ENCODE assay signal across 10 mouse cellular contexts in genomic region chr13:52584654-52585455, GRCm38 (mm10). TPM values are rescaled to one million over a fixed set of nuclear protein-coding genes. Genes with fewer than 3 reads are reported as not detected.
DNase-seq lines count a peak whose midpoint lies in the region; ATAC-seq and TF ChIP-seq lines count a peak whose summit lies in the region.
"Had no signal": no experiment of that assay in that cellular context is flagged by ENCODE, and none has a peak within 500 bp of the region (broad histone marks: within the 10 kb centered on the region; RNA-seq: fewer than 3 reads in every experiment).

No protein-coding gene starts in this region.

- no peak overlapping the region for H3K9ac ChIP-seq in hindbrain, embryonic 16.5 days (ENCODE audit: low read depth, low read length)
- peak overlapping the region; percentile 39 for H3K9ac ChIP-seq in MEL (ENCODE audit: control insufficient read depth, low read depth, low read length, poor library complexity, severe bottlenecking)
- H3K9ac ChIP-seq in heart, embryonic 14.5 days (ENCODE audit: low read length) = peak overlapping the region; percentile 50
- H3K9ac ChIP-seq: neural tube, embryonic 13.5 days had no signal

- DNase-seq in hindbrain, embryonic 10.5 days (ENCODE audit: low spot score) = peak; percentile 35
- peak; percentile 47 for DNase-seq in MEL (ENCODE audit: low read depth, low spot score)
- no peak for DNase-seq in left cerebral cortex, adult 18-20 months (ENCODE audit: low spot score in 2 of 2)
- DNase-seq in left cerebral cortex, adult 11 months (ENCODE audit: low spot score) = no peak
- DNase-seq in layer of hippocampus, adult 11-12 months (ENCODE audit: low spot score) = no peak

- H3K79me2 ChIP-seq in MEL (ENCODE audit: control insufficient read depth, insufficient read depth, low read length, poor library complexity) (no peaks in the 10 kb centered on the region; the same call in 1 of the 2 replicates), macrophage (ENCODE audit: inconsistent target) (peaks cover 63% of the 10 kb centered on the region)

- no peak overlapping the region for H3K4me2 ChIP-seq in hindbrain, embryonic 16.5 days (ENCODE audit: low read length)
- H3K4me2 ChIP-seq in heart, embryonic 14.5 days (ENCODE audit: low read length) = peak overlapping the region; percentile 93

- H3K4me3 ChIP-seq in hindbrain, embryonic 10.5 days = no peak overlapping the region
- no peak overlapping the region for H3K4me3 ChIP-seq in hindbrain, embryonic 16.5 days (ENCODE audit: low read length)
- peak overlapping the region; percentile 52 to 78 for H3K4me3 ChIP-seq in MEL (ENCODE audit: control insufficient read depth in 1 of 2, insufficient read depth in 1 of 2, low read depth in 2 of 2, low read length in 2 of 2)
- H3K4me3 ChIP-seq in heart, embryonic 14.5 days (ENCODE audit: control insufficient read depth in 1 of 2, insufficient read depth in 1 of 2, low read depth in 1 of 2, low read length in 2 of 2) = peak overlapping the region in 1 of 2 experiments; percentile 28; a peak in 3 of 4 replicates
- peak overlapping the region; percentile 82 for H3K4me3 ChIP-seq in macrophage (ENCODE audit: inconsistent target)

- TF ChIP-seq RAD21 in MEL (IDR thresholded peaks at IDR 0.05; ENCODE audit: low read depth, low read length) = no peak

- no peaks in the 10 kb centered on the region for H3K9me3 ChIP-seq in hindbrain, embryonic 10.5 days
- no peaks in the 10 kb centered on the region for H3K9me3 ChIP-seq in hindbrain, embryonic 16.5 days (ENCODE audit: control insufficient read depth, low read length)
- no peaks in the 10 kb centered on the region for H3K9me3 ChIP-seq in MEL (replicated peaks; ENCODE audit: insufficient read depth, low read length)
- no peaks in the 10 kb centered on the region for H3K9me3 ChIP-seq in heart, embryonic 14.5 days (ENCODE audit: control insufficient read depth, low read length)
- H3K9me3 ChIP-seq: neural tube, embryonic 13.5 days had no signal

- H3K27ac ChIP-seq in hindbrain, embryonic 10.5 days = no peak overlapping the region
- H3K27ac ChIP-seq in hindbrain, embryonic 16.5 days (ENCODE audit: low read depth, low read length) = no peak overlapping the region
- H3K27ac ChIP-seq in MEL (ENCODE audit: control insufficient read depth, low read depth, low read length) = peak overlapping the region; percentile 11; the same call in 1 of the 2 replicates
- peak overlapping the region in 1 of 2 experiments; percentile 21; a peak in 2 of 4 replicates for H3K27ac ChIP-seq in heart, embryonic 14.5 days (replicated peaks in 1 of 2; ENCODE audit: control insufficient read depth in 1 of 2, insufficient read depth in 1 of 2, low read depth in 2 of 2, low read length in 2 of 2)
- peak overlapping the region; percentile 92 for H3K27ac ChIP-seq in macrophage
- H3K27ac ChIP-seq: neural tube, embryonic 13.5 days had no signal

- TF ChIP-seq CTCF in MEL (IDR thresholded peaks at IDR 0.05 in 2 of 3, conservative IDR thresholded peaks at IDR 0.05 in 1 of 3; ENCODE audit: control insufficient read depth in 1 of 3, insufficient read depth in 1 of 3, low read depth in 2 of 3, low read length in 3 of 3, poor library complexity in 1 of 3, severe bottlenecking in 1 of 3) = no peak

- peaks cover 33% of the 10 kb centered on the region for H3K27me3 ChIP-seq in hindbrain, embryonic 10.5 days (ENCODE audit: insufficient read depth, poor library complexity, severe bottlenecking)
- peaks cover 5% of the 10 kb centered on the region for H3K27me3 ChIP-seq in hindbrain, embryonic 16.5 days (replicated peaks; ENCODE audit: control insufficient read depth, insufficient read depth, low read length)
- peaks cover 1 to 2% of the 10 kb centered on the region in 2 experiments; a peak in 1 of 4 replicates for H3K27me3 ChIP-seq in MEL (ENCODE audit: control insufficient read depth in 1 of 2, insufficient read depth in 2 of 2, low read length in 2 of 2)
- no peaks in the 10 kb centered on the region for H3K27me3 ChIP-seq in heart, embryonic 14.5 days (ENCODE audit: control insufficient read depth, insufficient read depth, low read length)

- H3K36me3 ChIP-seq in hindbrain, embryonic 10.5 days = no peaks in the 10 kb centered on the region
- H3K36me3 ChIP-seq in hindbrain, embryonic 16.5 days (ENCODE audit: control insufficient read depth, insufficient read depth, low read length) = no peaks in the 10 kb centered on the region
- no peaks in the 10 kb centered on the region for H3K36me3 ChIP-seq in MEL (ENCODE audit: control insufficient read depth in 1 of 2, insufficient read depth in 2 of 2, low read length in 2 of 2)
- no peaks in the 10 kb centered on the region for H3K36me3 ChIP-seq in heart, embryonic 14.5 days (ENCODE audit: control insufficient read depth, insufficient read depth, low read length)
- no peaks in the 10 kb centered on the region for H3K36me3 ChIP-seq in macrophage (ENCODE audit: inconsistent target)
- H3K36me3 ChIP-seq: neural tube, embryonic 13.5 days had no signal

- no peak for ATAC-seq in hindbrain, embryonic 16.5 days
- ATAC-seq in heart, embryonic 14.5 days (ENCODE audit: insufficient number of reproducible peaks, insufficient read depth, low FRiP score, low read depth) = no peak
- ATAC-seq: intestine, postnatal 0 days had no signal

- WGBS in hindbrain, embryonic 10.5 days = 74% methylated on average over 17 of the region's 17 CpGs
- 71% methylated on average over 17 of the region's 17 CpGs for WGBS in hindbrain, embryonic 16.5 days
- WGBS in heart, embryonic 14.5 days = 34% methylated on average over 17 of the region's 17 CpGs
- under 1% methylated on average over 17 of the region's 17 CpGs for WGBS in macrophage (ENCODE audit: missing documents)

- TF ChIP-seq POLR2A in MEL (IDR thresholded peaks at IDR 0.05; ENCODE audit: control insufficient read depth in 1 of 2, insufficient read depth in 1 of 2, low read depth in 1 of 2, low read length in 2 of 2, poor library complexity in 1 of 2) = no peak

- peaks cover 17% of the 10 kb centered on the region for H3K4me1 ChIP-seq in hindbrain, embryonic 10.5 days (replicated peaks)
- H3K4me1 ChIP-seq in hindbrain, embryonic 16.5 days (ENCODE audit: control insufficient read depth, insufficient read depth, low read depth, low read length) = peaks cover 4% of the 10 kb centered on the region; the same call in 1 of the 2 replicates
- peaks cover 0 to 4% of the 10 kb centered on the region in 2 experiments; a peak in 3 of 4 replicates for H3K4me1 ChIP-seq in MEL (ENCODE audit: control insufficient read depth in 1 of 2, insufficient read depth in 2 of 2, low read length in 2 of 2)
- peaks cover 3 to 6% of the 10 kb centered on the region in 2 experiments for H3K4me1 ChIP-seq in heart, embryonic 14.5 days (ENCODE audit: control insufficient read depth in 2 of 2, insufficient read depth in 2 of 2, low read length in 2 of 2)

- peak in 1 of 2 experiments; percentile 17; a peak in 1 of 4 replicates for TF ChIP-seq EP300 in MEL (IDR thresholded peaks at IDR 0.05; ENCODE audit: low read depth in 1 of 2, low read length in 2 of 2)

TF ChIP-seq in MEL, 35 proteins besides CTCF, POLR2A, EP300 and RAD21:
- TF ChIP-seq SIN3A (IDR thresholded peaks at IDR 0.05; ENCODE audit: low read length) = no peak
- no peak for TF ChIP-seq SMC3 (IDR thresholded peaks at IDR 0.05; ENCODE audit: low read depth, low read length)
- TF ChIP-seq ETS1 (IDR thresholded peaks at IDR 0.05; ENCODE audit: low read depth, low read length) = no peak
- no peak for TF ChIP-seq MAZ (IDR thresholded peaks at IDR 0.05; ENCODE audit: low read depth, low read length)
- no peak for TF ChIP-seq USF2 (IDR thresholded peaks at IDR 0.05; ENCODE audit: borderline replicate concordance in 1 of 2, insufficient read depth in 1 of 2, low read depth in 1 of 2, low read length in 2 of 2)
- TF ChIP-seq TAL1 (IDR thresholded peaks at IDR 0.05; ENCODE audit: low read length) = no peak
- no peak for TF ChIP-seq MAFK (IDR thresholded peaks at IDR 0.05; ENCODE audit: borderline replicate concordance, low read depth, low read length)
- TF ChIP-seq JUND (IDR thresholded peaks at IDR 0.05; ENCODE audit: low read depth, low read length) = no peak
- TF ChIP-seq MAX (IDR thresholded peaks at IDR 0.05; ENCODE audit: low read length) = no peak
- no peak for TF ChIP-seq E2F4 (IDR thresholded peaks at IDR 0.05; ENCODE audit: borderline replicate concordance, low read depth, low read length)
- no peak for TF ChIP-seq MYB (IDR thresholded peaks at IDR 0.05; ENCODE audit: low read depth, low read length)
- TF ChIP-seq MXI1 (IDR thresholded peaks at IDR 0.05; ENCODE audit: low read depth, low read length) = no peak

RNA-seq across cellular contexts. Expression of gene Syk, which starts 1.9 kb away (rescaled TPM):
- polyA plus RNA-seq in hindbrain, embryonic 10.5 days (2016; fragmentation: Nextera tagmentation; extraction: Ambion mirVana) = 3.3 and 4.8 TPM in 2 replicates
- polyA plus RNA-seq in hindbrain, embryonic 16.5 days (2015; fragmentation: Nextera tagmentation; extraction: Ambion mirVana) = 1.1 and 1.4 TPM in 2 replicates
- total RNA-seq in MEL (2012; rRNA removed) = 13.3 and 14.4 TPM in 2 replicates
- 10 to 100 TPM in 1 of 2 experiments, not detected in 1; 23.8 TPM for polyA plus RNA-seq in MEL (2012; ENCODE audit: insufficient read depth in 1 of 2, insufficient read length in 2 of 2, low read depth in 1 of 2, low replicate concordance in 2 of 2, missing spikeins in 1 of 2)
- 9.1 and 9.6 TPM in 2 replicates for polyA plus RNA-seq in heart, embryonic 14.5 days (2014; fragmentation: Nextera tagmentation; extraction: Ambion mirVana)
- total RNA-seq in macrophage (2018; cell fraction: chromatin; rRNA removed) = 1,000 to 10,000 TPM in 18 of 26 experiments, 100 to 1,000 TPM in 8; 824 to 3,159 (median 1,302) TPM
- 100 to 1,000 TPM; 254 to 524 (median 295) TPM for total RNA-seq in macrophage (2018; cell fraction: cytosol; rRNA removed)
- total RNA-seq in macrophage (2018; cell fraction: nucleus; rRNA removed) = 1,000 to 10,000 TPM in 13 of 26 experiments, 100 to 1,000 TPM in 13; 380 to 1,577 (median 999) TPM
- polyA plus RNA-seq in macrophage (2018) = 133 to 298 TPM (median 216 TPM) in 3 replicates
- total RNA-seq in left cerebral cortex, adult 18-20 months (2021) = 1 to 10 TPM; 2.3 to 3.4 TPM

RNA-seq across cellular contexts. Expression of gene Diras2, which starts 53.8 kb away (rescaled TPM):
- 0.09 and 0.29 TPM in 2 replicates for polyA plus RNA-seq in hindbrain, embryonic 10.5 days (2016; fragmentation: Nextera tagmentation; extraction: Ambion mirVana)
- 6.2 and 7.9 TPM in 2 replicates for polyA plus RNA-seq in hindbrain, embryonic 16.5 days (2015; fragmentation: Nextera tagmentation; extraction: Ambion mirVana)
- not detected in 2 replicates for total RNA-seq in MEL (2012; rRNA removed)
- polyA plus RNA-seq in MEL (2012; ENCODE audit: insufficient read depth in 1 of 2, insufficient read length in 2 of 2, low read depth in 1 of 2, low replicate concordance in 2 of 2, missing spikeins in 1 of 2) (not detected), macrophage (2018) (0.11 to 0.42 TPM (median 0.29 TPM) in 3 replicates)
- polyA plus RNA-seq in heart, embryonic 14.5 days (2014; fragmentation: Nextera tagmentation; extraction: Ambion mirVana) = 0.38 and 0.72 TPM in 2 replicates
- total RNA-seq in macrophage (2018; cell fraction: chromatin; rRNA removed) = under 1 TPM in 13 of 26 experiments, not detected in 13; 0.10 to 0.34 (median 0.22) TPM
- under 1 TPM; 0.05 to 0.49 (median 0.20) TPM for total RNA-seq in macrophage (2018; cell fraction: cytosol; rRNA removed)
- under 1 TPM in 18 of 26 experiments, not detected in 8; 0.06 to 0.39 (median 0.20) TPM for total RNA-seq in macrophage (2018; cell fraction: nucleus; rRNA removed)
- 100 to 1,000 TPM; 149 to 165 TPM for total RNA-seq in left cerebral cortex, adult 18-20 months (2021)

Comparison
In these comparisons a context has a peak if more than half of its experiments do, and no peak if none do; other contexts are left out.
1. DNase-seq: peak in hindbrain, embryonic 10.5 days (single experiment) and MEL (single experiment); none in left cerebral cortex, adult 18-20 months (0 of 2), left cerebral cortex, adult 11 months (single experiment) and layer of hippocampus, adult 11-12 months (single experiment).
2. H3K27ac ChIP-seq: peak in MEL (single experiment) and macrophage (single experiment); none in hindbrain, embryonic 10.5 days (single experiment) and hindbrain, embryonic 16.5 days (single experiment).
3. H3K4me3 ChIP-seq: peak in MEL (2 of 2) and macrophage (single experiment); none in hindbrain, embryonic 10.5 days (single experiment) and hindbrain, embryonic 16.5 days (single experiment).